Mouse (Mus musculus): ENCODE results near the gene Cpox.

Gene Cpox

DNA sequence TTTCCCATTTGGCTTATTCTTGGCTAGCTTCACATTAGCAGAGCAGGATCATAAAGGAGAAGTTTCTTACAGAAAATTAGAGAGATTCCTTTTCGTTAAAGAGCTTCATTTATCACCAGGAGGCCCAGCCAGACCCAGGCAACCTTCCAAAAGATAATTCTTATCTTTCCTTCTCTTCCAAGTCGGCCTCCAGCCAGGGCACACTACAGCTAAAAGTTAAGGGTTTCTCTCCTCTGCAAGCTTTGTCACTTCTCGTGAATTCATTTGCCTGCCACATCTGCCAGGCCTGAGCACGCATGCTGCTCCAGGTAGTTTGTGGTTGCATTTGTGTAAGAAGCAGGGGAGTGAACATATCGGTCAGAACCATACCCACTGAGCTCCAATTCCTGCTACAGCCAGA lies 828 bp upstream of the Cpox start:
- DNase-seq (ENCODE audit: low read depth, low spot score): no peak

DNA sequence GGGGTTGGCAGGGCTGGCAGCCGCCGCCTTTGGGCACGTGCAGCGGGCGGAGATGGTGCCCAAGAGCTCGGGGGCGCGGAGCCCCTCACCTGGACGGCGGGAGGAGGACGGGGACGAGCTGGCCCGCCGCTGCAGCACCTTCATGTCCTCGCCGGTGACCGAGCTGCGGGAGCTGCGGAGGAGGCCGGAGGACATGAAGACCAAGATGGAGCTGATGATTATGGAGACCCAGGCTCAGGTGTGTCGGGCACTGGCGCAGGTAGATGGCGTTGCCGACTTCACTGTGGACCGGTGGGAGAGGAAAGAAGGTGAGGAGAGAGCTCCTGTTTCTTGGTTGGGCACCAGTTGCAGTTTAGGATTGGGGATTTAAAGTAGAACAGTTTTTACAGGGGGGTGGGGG lies 551 bp downstream of the Cpox start:
- DNase-seq (ENCODE audit: low read depth, low spot score): peak; percentile 36

DNA sequence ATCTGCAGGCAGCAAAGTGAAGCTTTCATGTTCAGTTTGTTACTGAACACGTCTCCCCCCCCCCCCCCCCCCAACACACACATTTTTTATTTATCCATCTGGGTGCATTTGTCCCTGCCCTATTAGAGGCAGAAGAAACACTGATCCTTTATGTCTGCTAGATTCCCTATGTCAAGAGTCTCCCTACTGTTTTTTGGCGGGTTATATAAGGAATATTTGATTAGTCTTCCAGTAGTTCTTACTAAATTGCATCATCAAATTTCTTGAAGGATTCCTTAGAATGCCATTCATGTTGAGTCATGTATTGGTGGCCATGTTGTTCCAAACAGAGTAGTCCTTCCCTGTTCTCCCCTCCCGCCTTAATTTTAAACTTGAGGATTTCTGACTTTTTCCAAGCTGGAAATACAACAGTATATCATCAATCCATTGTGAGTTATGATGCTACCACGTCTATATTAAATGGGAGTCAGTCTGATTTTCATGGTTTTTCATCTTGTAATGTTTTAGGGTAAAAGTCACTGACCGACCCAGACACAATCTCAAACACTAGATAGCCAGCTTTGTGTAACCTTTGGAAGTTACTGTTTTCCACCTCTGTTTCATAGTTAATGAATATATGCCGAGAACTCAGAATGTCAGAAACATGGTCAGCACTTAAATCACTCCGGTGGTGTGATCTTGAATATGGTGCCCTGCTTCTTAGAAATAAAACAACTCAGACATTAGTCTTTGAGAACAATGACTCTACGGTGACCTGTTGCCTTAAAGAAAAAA lies 1.3 kb downstream of the Cpox start:
- no peak for DNase-seq (ENCODE audit: low read depth, low spot score)

DNA sequence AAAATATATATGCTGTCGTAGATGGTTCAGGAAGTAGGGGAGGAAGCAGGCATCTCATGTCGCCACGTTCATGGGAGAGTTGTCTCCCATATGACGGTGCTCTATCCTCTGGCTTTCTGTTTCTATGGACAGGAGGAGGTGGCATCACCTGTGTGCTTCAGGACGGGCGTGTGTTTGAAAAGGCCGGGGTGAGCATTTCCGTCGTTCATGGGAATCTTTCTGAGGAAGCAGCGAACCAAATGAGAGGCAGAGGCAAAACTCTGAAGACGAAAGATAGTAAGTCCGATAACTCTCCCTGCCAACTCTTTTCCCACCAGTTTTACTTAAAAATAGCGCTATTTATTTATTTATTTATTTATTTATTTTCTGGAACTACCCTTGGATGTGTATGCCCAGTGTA lies 2.3 kb downstream of the Cpox start:
- DNase-seq (ENCODE audit: low read depth, low spot score): no peak

DNA sequence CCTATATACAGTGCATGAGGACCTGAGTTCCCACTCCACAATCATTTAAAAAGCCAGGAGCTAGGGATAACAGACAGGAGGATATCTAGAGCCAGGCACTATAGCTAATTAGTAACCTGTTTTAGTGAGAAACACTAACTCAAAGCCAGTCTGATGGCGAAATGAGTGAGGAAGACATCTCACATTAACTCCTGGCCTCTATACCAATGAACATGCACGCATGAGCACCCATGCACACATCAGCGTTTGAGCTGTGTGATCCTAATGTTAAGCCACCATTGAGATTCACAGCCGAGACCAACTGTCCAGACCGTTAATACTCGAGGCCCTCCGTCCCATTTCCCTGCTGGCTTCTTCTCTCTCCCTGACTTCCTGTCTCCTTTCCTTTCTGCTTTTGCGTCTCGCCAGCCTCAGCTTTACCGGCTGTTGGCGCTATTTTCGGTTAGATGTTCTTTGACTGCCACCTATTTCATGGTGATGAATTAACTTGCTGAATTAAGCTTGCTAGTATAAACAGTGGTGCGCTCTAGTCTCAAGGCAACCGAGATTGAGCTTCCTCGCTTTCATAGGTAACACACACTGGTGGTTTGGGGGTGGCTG lies 3.8 kb downstream of the Cpox start:
- DNase-seq (ENCODE audit: low read depth, low spot score): no peak

DNA sequence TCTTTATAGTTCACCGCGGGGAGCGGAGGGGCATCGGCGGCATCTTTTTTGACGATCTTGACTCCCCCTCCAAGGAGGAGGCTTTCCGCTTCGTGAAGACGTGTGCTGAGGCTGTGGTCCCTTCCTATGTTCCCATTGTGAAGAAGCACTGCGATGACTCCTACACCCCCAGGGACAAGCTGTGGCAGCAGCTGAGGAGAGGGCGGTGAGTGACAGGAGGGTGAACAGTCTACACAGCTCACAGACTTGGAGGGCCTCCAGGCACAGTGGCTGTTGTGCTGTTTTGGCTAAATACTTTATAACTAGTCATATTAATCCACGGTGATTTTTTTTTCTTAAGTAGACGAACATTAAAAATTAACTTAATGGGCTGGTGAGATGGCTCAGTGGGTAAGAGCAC lies 5.2 kb downstream of the Cpox start:
- no peak for DNase-seq (ENCODE audit: low read depth, low spot score)

DNA sequence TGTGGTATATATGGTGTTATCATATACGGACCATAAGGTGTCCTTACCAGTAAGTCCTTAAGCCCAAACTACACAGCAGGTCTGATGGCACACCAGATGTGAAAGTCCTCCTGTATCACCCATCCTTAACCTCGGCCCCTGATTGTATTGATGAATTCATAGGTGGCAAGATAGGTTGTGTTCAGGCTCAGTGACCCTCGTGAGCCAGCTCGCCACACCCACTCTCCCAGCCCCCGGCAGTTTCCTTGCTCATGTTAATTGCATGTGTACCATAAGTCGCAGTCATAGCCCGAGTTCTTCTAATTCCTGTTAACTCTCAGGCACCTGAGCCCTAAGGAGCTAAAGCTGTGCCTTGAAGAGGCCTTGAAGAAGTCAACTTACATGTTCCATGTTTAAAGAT lies 6.1 kb downstream of the Cpox start:
- DNase-seq (ENCODE audit: low read depth, low spot score): no peak

DNA sequence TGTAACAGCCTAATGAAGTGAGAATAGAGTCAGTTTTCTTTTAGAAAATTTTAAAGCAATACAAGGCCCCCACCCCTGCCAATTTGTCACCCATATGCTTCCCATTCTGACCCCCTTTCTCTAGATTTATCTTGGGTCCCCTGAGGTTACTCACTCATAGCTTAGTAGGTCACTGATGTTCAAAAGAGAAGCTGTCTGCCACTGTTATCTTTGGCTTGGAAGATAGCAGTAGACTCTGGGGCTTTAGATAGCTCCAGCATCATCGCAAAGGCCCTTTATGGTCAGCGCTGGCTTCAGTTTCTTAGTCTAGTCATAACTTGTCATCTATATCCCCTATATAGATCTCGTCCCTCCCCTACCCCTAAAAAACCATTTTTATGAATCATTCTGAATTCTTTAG lies 6.5 kb downstream of the Cpox start:
- no peak for DNase-seq (ENCODE audit: low read depth, low spot score)

DNA sequence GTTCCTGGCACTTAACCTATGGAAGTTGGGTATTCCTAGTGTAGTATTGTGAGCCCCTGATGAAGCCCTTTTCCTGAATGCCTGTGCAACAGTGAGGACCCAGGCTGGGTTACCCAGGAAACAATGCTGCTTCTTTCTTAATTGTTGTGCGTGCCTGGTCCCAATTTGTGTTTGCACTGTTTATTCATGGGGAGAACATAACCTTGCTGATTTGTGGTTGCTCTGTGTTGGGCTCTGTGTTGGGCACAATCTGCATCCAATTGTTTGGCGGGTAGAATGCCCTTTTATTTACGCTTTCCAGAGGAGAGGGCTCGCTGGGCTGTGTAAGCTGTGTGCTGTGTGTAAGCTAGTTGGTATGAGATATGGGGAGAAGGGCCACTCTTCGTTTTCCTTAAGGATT lies 7.4 kb downstream of the Cpox start:
- no peak for DNase-seq (ENCODE audit: low read depth, low spot score)

DNA sequence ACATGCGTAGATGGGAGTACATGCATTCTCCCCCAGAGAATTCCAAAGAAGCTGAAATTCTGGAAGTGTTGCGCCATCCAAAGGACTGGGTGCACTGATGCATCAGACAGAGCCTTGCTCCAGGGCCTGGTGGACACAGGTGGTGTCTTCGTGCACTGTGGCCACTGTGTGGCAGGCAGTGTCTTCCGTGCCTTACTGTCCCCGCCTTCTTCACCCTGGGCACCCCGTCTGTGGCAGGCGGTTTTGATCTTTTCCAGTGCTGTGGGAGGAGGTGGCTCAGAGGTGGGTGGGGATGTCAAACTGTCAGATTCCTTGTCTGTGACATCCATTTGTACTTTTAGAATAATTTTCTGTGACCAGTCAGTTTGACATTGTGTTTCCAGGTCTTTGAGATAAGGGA lies 8.6 kb downstream of the Cpox start:
- no peak for DNase-seq (ENCODE audit: low read depth, low spot score)

DNA sequence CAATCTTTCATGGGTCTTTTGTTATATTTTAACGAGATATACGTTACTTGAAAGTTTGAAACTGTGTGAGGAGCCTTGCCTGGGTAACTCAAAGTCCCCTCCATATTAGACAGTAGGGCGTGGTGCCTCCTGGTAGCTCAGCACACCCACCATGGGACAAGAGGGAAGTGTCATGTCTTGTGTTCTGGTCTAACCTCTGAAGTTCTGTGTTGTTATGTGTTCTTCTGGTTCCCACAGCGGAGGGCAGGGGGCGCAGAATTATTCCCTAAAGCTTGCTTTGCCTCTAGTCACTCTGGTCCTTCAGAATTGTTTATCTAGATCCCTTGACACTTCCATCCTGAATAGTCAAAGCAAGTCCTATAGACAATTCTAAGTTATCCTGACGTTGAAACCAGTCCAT lies 12.0 kb downstream of the Cpox start:
- DNase-seq (ENCODE audit: low read depth, low spot score): no peak

DNA sequence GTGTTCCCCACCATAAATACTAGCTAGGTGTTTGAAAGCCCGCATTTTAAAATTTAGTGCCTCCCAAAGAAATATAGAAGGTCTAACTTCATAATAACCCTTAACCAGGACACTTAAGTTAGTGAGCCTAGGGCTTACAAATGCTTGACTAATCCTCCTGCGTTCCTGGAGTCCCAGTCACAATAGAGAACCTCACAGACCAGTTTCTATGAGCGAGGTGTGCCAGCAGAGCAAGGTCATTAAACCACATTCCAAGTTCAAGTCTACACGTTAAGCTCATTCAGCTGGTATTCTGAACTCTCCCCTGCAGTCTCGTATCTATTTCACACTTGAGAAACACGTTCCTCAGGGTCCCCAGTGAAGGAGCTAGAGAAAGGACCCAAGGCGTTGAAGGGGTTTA lies 12.8 kb downstream of the Cpox start:
- no peak for DNase-seq (ENCODE audit: low read depth, low spot score)

DNA sequence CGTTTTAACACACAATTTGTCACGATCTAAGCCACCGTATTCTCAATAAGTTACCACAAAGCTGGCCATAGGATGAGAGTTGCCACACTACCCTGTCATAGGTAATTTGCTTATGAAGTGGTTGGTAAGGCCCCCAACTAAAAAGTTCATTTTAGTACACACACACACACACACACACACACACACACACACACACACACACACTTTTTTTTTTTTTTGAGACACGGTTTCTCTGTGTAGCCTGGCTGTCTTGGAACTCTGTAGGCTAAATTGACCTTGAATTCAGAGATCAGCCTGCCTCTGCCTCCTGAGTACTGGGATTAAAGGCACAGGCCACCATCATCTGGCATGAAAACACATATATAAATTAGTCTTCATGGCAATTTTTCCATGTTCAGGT lies 13.8 kb downstream of the Cpox start:
- no peak for DNase-seq (ENCODE audit: low read depth, low spot score)

DNA sequence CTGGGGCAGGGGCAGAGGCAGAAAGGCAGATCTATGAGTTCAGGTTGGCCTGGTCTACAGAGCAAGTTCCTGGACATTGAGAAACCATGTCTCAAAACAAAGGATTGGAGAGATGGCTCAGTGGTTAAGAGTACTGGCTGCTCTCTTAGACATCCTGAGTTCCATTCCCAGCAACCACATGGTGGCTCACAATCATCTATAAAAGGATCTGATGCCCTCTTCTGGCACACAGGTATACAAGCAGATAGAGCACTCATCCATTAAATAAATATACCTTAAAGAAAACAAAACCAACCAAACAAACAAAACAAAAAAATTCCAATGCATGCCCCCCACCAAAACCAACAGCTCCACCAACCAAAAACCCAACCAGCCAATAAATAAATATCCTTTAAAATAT lies 14.4 kb downstream of the Cpox start:
- no peak for DNase-seq (ENCODE audit: low read depth, low spot score)

DNA sequence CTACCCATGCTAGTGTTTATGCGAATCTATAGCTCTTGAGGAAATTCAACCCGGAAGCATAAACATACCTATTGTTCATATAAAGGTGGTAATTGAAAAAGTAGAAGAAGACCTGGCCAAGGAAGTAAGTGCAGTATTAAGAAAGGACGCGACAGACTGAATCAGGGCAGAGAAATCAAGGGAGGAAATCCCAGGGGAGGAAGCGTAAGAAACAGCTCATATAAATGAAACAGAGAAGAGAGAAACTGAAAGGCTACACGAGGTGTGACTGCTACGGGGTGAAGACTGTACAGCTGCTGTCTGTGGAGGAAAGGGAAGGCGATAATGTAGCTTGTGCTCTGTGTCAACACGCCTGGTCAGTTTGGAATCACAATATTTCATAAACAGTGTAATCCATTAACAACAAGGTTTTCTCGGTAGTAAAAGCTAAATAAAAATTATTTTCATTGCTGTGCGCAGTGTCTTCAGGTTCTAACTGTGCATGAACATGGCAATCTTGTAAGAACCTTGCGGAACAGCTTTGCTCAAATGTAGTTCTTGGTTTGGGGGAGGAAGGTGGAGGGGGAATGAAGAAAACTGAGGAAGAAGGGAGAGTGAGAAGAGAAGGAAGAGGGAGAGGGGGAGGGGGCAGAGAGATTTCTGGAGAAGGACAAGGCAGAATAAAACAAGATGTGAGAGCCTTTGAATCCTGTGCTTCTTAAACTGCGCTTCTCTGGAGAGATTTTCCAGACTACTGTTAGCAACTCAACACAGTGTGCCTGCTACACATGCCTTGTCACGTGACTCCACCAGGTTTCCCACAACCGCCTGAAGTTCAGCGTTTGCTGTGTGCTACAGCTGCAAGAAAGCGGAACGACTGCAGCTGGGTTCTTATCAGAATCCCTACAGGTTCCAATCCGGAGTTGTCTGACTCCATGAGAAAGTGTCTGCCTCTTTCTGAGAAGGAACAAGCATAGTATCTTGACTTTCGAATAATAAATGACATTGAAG lies 15.8 kb downstream of the Cpox start:
- no peak for DNase-seq (ENCODE audit: low read depth, low spot score)

DNA sequence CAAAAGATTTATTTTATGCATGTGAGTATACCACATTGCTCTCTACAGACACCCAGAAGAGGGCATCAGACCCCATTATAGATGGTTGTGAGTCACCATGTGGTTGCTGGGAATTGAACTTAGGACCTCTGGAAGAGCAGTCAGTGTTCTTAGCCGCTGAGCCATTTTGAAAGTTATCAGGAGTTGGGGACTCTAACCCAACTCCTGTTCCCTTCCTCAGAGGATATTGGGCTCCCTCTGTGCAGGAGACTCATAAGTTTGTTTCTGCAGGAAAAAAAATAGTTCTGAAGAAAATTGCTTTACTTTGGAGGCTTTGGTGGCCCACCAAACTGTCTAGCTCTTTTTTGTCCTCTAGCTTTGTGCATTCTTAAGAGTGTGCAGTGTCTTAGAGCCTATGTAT lies 18.4 kb downstream of the Cpox start:
- no peak for DNase-seq (ENCODE audit: low read depth, low spot score)

DNA sequence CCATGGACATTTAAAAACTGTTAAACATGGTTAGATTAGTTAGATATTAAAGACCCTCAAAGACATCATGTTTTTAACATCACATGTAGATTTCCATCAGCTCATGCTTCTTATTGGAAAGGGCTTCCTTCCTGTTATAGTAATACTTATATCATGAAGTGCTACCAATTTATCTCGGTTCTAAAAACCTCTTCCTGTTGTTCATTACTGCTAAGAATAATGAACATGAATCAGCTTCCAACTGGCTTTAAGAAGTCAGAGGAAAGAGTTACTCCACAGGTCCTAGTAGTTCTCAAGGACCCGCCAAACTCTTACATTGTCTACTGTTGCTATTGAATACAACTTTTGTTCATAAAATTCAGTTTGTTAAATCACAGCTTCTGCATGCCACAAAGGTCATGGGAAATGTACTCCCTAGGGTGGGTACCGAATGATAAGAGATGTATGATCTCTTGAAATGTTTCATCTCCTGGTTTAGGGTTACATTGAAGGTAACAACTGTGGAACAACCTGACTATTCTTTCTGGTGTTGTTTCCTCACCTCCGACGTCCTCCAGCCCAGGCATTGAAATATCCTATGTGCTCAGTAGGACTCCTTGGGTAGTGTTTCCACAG lies 19.6 kb downstream of the Cpox start:
- DNase-seq (ENCODE audit: low read depth, low spot score): no peak

DNA sequence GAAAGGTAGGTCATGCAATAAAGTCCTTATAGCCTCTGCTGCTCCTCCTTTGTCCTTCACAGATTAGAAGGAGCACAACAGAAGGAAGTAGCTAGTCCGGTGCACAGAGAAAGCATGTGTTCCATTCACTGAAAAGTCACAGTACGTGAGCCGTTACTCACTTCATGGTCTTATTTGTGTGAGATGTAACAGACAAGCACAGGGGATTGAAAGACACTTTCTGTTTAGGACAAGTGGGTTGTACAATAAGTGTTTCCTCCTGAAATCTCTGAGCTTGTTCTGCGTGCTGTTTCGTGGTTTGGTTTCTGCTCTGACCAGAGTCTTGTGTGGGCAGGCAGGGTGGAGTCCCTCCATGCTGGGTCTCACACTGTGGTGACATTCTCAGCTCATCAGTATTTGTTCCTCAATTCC lies 20.2 kb downstream of the Cpox start:
- no peak for DNase-seq (ENCODE audit: low read depth, low spot score)

DNA sequence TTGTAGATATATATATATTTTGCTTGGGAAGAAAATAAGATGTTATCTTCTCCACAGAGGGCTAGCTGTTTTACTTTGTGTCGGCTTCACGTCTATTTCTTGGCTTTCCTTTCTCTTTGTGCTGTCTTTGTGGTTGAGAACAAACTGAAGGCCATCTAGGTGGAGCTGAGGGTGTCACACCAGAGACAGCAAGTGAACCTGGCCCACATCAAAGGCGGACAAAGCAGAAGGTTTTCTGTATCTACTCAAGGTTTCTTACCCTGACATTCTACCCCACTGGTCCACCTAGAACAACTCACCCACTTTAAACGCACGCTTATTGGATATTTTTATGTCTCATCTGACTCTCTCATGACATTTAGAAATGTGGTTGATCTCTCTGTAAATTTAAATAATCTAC lies 24.0 kb downstream of the Cpox start:
- no peak for DNase-seq (ENCODE audit: low read depth, low spot score)

DNA sequence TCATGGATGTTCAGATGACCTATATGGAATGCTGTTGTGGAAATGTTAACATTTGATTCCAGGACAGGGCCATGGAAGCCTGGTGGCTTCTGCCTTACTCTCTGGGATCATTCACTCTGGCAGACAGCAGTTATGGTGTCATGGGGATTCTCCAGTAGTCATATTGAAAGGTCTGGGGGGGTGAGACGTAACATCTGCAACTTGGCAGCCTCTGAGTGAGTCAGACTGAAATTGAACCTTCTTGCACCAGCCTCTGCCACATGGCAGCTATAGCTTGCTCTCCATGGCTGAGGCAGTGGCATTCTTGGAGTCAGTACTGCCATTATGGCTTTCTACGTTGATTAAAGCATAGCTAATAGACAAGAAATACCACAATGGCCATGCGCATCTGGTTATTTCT lies 26.7 kb downstream of the Cpox start:
- DNase-seq (ENCODE audit: low read depth, low spot score): no peak

DNA sequence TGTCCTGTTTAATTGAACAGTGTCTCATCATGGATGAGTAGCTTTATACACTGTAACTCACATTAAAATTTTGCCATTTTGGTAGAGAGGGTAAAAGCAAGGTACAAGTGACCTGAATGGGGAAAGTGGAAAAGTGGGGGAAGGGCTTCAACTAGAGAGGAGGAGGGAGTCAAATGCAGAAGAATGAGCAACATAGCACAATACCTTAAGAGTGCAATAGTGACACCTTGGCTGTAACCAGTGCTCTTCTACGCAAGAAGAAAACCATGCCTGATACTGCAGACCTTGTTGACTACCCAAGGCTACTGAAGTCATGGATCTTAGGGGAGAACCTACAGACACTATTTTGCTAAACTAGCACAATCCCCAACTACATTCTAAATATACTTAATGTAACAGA lies 27.2 kb downstream of the Cpox start:
- no peak for DNase-seq (ENCODE audit: low read depth, low spot score)

DNA sequence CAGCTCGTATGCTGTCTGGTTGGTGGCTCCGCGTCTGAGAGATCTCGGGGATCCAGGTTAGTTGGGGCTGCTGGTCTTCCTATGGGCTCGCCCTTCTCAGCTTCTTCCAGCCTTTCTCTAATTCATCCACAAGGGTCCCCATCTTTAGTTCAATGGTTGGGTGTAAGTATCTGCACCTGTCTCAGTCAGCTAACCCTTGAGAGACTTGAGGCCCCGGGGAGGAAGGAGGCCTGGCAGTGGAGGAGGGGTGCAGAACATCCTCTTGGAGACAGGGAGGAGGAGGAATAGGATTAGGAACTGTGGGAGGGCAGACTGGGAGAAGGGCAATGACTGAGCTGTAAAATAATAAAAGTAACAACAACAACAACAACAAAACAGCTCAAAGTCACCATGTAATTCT lies 30.1 kb downstream of the Cpox start:
- DNase-seq (ENCODE audit: low read depth, low spot score): no peak

Data from R1 (cell line).